ENCODE assay signal across 8 mouse cellular contexts in genomic region chr4:55650186-55650585, GRCm38 (mm10).
A peak's percentile ranks its signal among the peaks of the same experiment; 100 is the strongest.
DNase-seq lines count a peak whose midpoint lies in the region; ATAC-seq and TF ChIP-seq lines count a peak whose summit lies in the region.

No protein-coding gene starts in this region.

- no peaks in the 10 kb centered on the region for H3K27me3 ChIP-seq in cerebellum, adult 2 months (ENCODE audit: control insufficient read depth, insufficient read depth, low read length)
- no peaks in the 10 kb centered on the region for H3K27me3 ChIP-seq in C2C12 (ENCODE audit: control insufficient read depth, insufficient read depth, insufficient read length)
- peaks cover 7% of the 10 kb centered on the region; the same call in 1 of the 2 replicates for H3K27me3 ChIP-seq in lung, embryonic 14.5 days (ENCODE audit: insufficient read depth, low read length)
- peaks cover 3% of the 10 kb centered on the region; the same call in 1 of the 2 replicates for H3K27me3 ChIP-seq in thymus, adult 2 months (ENCODE audit: control insufficient read depth, insufficient read depth, low read length)
- peaks cover 45% of the 10 kb centered on the region for H3K27me3 ChIP-seq in liver, embryonic 11.5 days (replicated peaks; ENCODE audit: control insufficient read depth, insufficient read depth, low read length)

- no peak overlapping the region for H3K9ac ChIP-seq in lung, embryonic 14.5 days
- H3K9ac ChIP-seq in liver, embryonic 11.5 days (ENCODE audit: low read depth, low read length): no peak overlapping the region

- H3ac ChIP-seq in C2C12 (ENCODE audit: control insufficient read depth, insufficient read length, low read depth): no peak overlapping the region

- H3K4me1 ChIP-seq in cerebellum, adult 2 months (ENCODE audit: control insufficient read depth, insufficient read depth, low read length): 0 out of 2 replicates have a peak, but pooled peaks cover 4% of the 10 kb centered on the region
- peaks cover 10% of the 10 kb centered on the region for H3K4me1 ChIP-seq in lung, embryonic 14.5 days (ENCODE audit: insufficient read depth)
- no peaks in the 10 kb centered on the region for H3K4me1 ChIP-seq in thymus, adult 2 months (replicated peaks; ENCODE audit: control insufficient read depth, insufficient read depth, low read length)
- no peaks in the 10 kb centered on the region for H3K4me1 ChIP-seq in liver, embryonic 11.5 days (replicated peaks; ENCODE audit: control insufficient read depth, insufficient read depth, low read length)

- TF ChIP-seq POLR2A in cerebellum, adult 2 months (IDR thresholded peaks at IDR 0.05; ENCODE audit: borderline replicate concordance, insufficient read depth, low read length): no peak
- no peak for TF ChIP-seq POLR2A in thymus, adult 2 months (IDR thresholded peaks at IDR 0.05; ENCODE audit: control insufficient read depth, extremely low read depth, insufficient read depth, low read length, poor library complexity)

- peak; percentile 10 to 12 for DNase-seq in cerebellum, adult 2 months
- DNase-seq in heart, adult 9 months (ENCODE audit: low spot score in 2 of 2): peak; percentile 41 to 49
- DNase-seq in lung, embryonic 14.5 days: no peak
- DNase-seq in layer of hippocampus, adult 9-10 months (ENCODE audit: low spot score): no peak
- DNase-seq in thymus, adult 2 months: no peak
- DNase-seq in liver, embryonic 11.5 days (ENCODE audit: low spot score): no peak

- H3K79me3 ChIP-seq in C2C12 (ENCODE audit: low read depth): no peaks in the 10 kb centered on the region

- no peaks in the 10 kb centered on the region for H3K36me3 ChIP-seq in C2C12 (ENCODE audit: control insufficient read depth, insufficient read depth)
- no peaks in the 10 kb centered on the region for H3K36me3 ChIP-seq in lung, embryonic 14.5 days (ENCODE audit: insufficient read depth)
- no peaks in the 10 kb centered on the region for H3K36me3 ChIP-seq in thymus, adult 2 months (ENCODE audit: control insufficient read depth, insufficient read depth, low read length)
- no peaks in the 10 kb centered on the region for H3K36me3 ChIP-seq in liver, embryonic 11.5 days (ENCODE audit: control insufficient read depth, insufficient read depth, low read length)

- no peaks in the 10 kb centered on the region for H3K79me2 ChIP-seq in C2C12 (ENCODE audit: control insufficient read depth, insufficient read depth)

- WGBS in cerebellum, adult 2 months: 60% methylated on average over 7 of the region's 7 CpGs
- WGBS in lung, embryonic 14.5 days: 36% methylated on average over 7 of the region's 7 CpGs
- WGBS in thymus, adult 2 months: 92% methylated on average over 7 of the region's 7 CpGs
- 51% methylated on average over 7 of the region's 7 CpGs for WGBS in liver, embryonic 11.5 days

- H3K4me2 ChIP-seq in lung, embryonic 14.5 days: no peak overlapping the region
- H3K4me2 ChIP-seq in liver, embryonic 11.5 days: no peak overlapping the region

- ATAC-seq in cerebellum, adult (ENCODE audit: insufficient number of reproducible peaks, low FRiP score, low TSS enrichment): no peak
- no peak for ATAC-seq in lung, embryonic 14.5 days (ENCODE audit: insufficient read depth)
- no peak for ATAC-seq in liver, embryonic 11.5 days (replicated peaks; ENCODE audit: low FRiP score)

- no peak for TF ChIP-seq CTCF in cerebellum, adult 2 months (IDR thresholded peaks at IDR 0.05; ENCODE audit: borderline replicate concordance, insufficient read depth, low read depth, low read length)
- no peak for TF ChIP-seq CTCF in C2C12 (IDR thresholded peaks at IDR 0.05; ENCODE audit: control insufficient read depth, insufficient read depth, insufficient read length)
- TF ChIP-seq CTCF in lung, embryonic 14.5 days (IDR thresholded peaks at IDR 0.05; ENCODE audit: low read depth): no peak
- no peak for TF ChIP-seq CTCF in thymus, adult 2 months (IDR thresholded peaks at IDR 0.05; ENCODE audit: borderline replicate concordance, control insufficient read depth, extremely low read depth, insufficient read depth, low read length, poor library complexity)

- H3K9me3 ChIP-seq in lung, embryonic 14.5 days (ENCODE audit: low read depth, low read length): no peaks in the 10 kb centered on the region
- H3K9me3 ChIP-seq in liver, embryonic 11.5 days (ENCODE audit: control insufficient read depth, low read length): no peaks in the 10 kb centered on the region

- H3K27ac ChIP-seq in cerebellum, adult 2 months (ENCODE audit: insufficient read depth, low read length): no peak overlapping the region
- peak overlapping the region; percentile 94; the same call in 1 of the 2 replicates for H3K27ac ChIP-seq in lung, embryonic 14.5 days (ENCODE audit: low read depth)
- H3K27ac ChIP-seq in thymus, adult 2 months (ENCODE audit: control insufficient read depth, insufficient read depth, low read length): no peak overlapping the region
- no peak overlapping the region for H3K27ac ChIP-seq in liver, embryonic 11.5 days (ENCODE audit: low read depth, low read length)

- no peak overlapping the region for H3K4me3 ChIP-seq in cerebellum, adult 2 months (replicated peaks; ENCODE audit: insufficient read depth, low read depth, low read length)
- H3K4me3 ChIP-seq in C2C12 (ENCODE audit: insufficient read depth, poor library complexity, severe bottlenecking): no peak overlapping the region
- no peak overlapping the region for H3K4me3 ChIP-seq in lung, embryonic 14.5 days (ENCODE audit: low read depth, low read length)
- no peak overlapping the region for H3K4me3 ChIP-seq in thymus, adult 2 months (ENCODE audit: control insufficient read depth, insufficient read depth, low read length)
- H3K4me3 ChIP-seq in liver, embryonic 11.5 days (ENCODE audit: low read depth, low read length): no peak overlapping the region

TF ChIP-seq in C2C12, 6 proteins besides CTCF, POLR2A, EP300 and RAD21:
- TF ChIP-seq MYOG (IDR thresholded peaks at IDR 0.05; ENCODE audit: control insufficient read depth, extremely low read depth, insufficient read length) (no peak), CEBPB (IDR thresholded peaks at IDR 0.05; ENCODE audit: low read depth) (peak; percentile 10)

Comparison
In these comparisons a context has a peak if more than half of its experiments do, and no peak if none do; other contexts are left out.
1. DNase-seq: peak in cerebellum, adult 2 months (2 of 2) and heart, adult 9 months (2 of 2); none in lung, embryonic 14.5 days (single experiment), layer of hippocampus, adult 9-10 months (single experiment), thymus, adult 2 months (single experiment) and liver, embryonic 11.5 days (single experiment).